ENCODE assay signal across 25 mouse cellular contexts in genomic region chr8:3227423-3227822, GRCm38 (mm10). TPM values are rescaled to one million over a fixed set of nuclear protein-coding genes. Genes with fewer than 3 reads are reported as not detected.
A peak's percentile ranks its signal among the peaks of the same experiment; 100 is the strongest.
DNase-seq lines count a peak whose midpoint lies in the region; ATAC-seq lines count a peak whose summit lies in the region.
"Had no signal": no experiment of that assay in that cellular context is flagged by ENCODE, and none has a peak within 500 bp of the region (broad histone marks: within the 10 kb centered on the region; RNA-seq: fewer than 3 reads in every experiment).

No protein-coding gene starts in this region.

- peaks cover 74% of the 10 kb centered on the region for H3K4me1 ChIP-seq in heart, embryonic 13.5 days
- peaks cover 82% of the 10 kb centered on the region for H3K4me1 ChIP-seq in liver, embryonic 13.5 days (replicated peaks)
- peaks cover 80% of the 10 kb centered on the region for H3K4me1 ChIP-seq in liver, embryonic 12.5 days
- peaks cover 17% of the 10 kb centered on the region for H3K4me1 ChIP-seq in kidney, embryonic 16.5 days (ENCODE audit: insufficient read depth, low read length)
- H3K4me1 ChIP-seq in liver, embryonic 16.5 days (ENCODE audit: control insufficient read depth, low read depth, low read length): peaks cover 26% of the 10 kb centered on the region

- no peak overlapping the region for H3K9ac ChIP-seq in heart, embryonic 13.5 days
- H3K9ac ChIP-seq in liver, embryonic 13.5 days: no peak overlapping the region
- no peak overlapping the region for H3K9ac ChIP-seq in liver, embryonic 12.5 days
- no peak overlapping the region for H3K9ac ChIP-seq in kidney, embryonic 16.5 days (replicated peaks; ENCODE audit: low read length)
- H3K9ac ChIP-seq in liver, embryonic 16.5 days (ENCODE audit: low read depth, low read length): no peak overlapping the region
- H3K9ac ChIP-seq: embryonic facial prominence, embryonic 15.5 days; forebrain, postnatal 0 days; hindbrain, embryonic 14.5 days; liver, embryonic 14.5 days; neural tube, embryonic 13.5 days had no signal

- H3K36me3 ChIP-seq in heart, embryonic 13.5 days: no peaks in the 10 kb centered on the region
- H3K36me3 ChIP-seq in liver, embryonic 13.5 days: no peaks in the 10 kb centered on the region; the same call in 1 of the 2 replicates
- 0 out of 2 replicates have a peak, but pooled peaks cover under 1% of the 10 kb centered on the region for H3K36me3 ChIP-seq in liver, embryonic 12.5 days
- H3K36me3 ChIP-seq in kidney, embryonic 16.5 days (ENCODE audit: insufficient read depth, low read length): no peaks in the 10 kb centered on the region
- no peaks in the 10 kb centered on the region for H3K36me3 ChIP-seq in liver, embryonic 16.5 days (ENCODE audit: control insufficient read depth, insufficient read depth)
- H3K36me3 ChIP-seq: embryonic facial prominence, embryonic 15.5 days; neural tube, embryonic 13.5 days had no signal

- H3K4me2 ChIP-seq in heart, embryonic 13.5 days: no peak overlapping the region
- H3K4me2 ChIP-seq in liver, embryonic 13.5 days: no peak overlapping the region
- no peak overlapping the region for H3K4me2 ChIP-seq in liver, embryonic 12.5 days
- H3K4me2 ChIP-seq in kidney, embryonic 16.5 days (replicated peaks; ENCODE audit: low read depth, low read length): no peak overlapping the region
- H3K4me2 ChIP-seq in liver, embryonic 16.5 days (ENCODE audit: low read depth, low read length): no peak overlapping the region
- H3K4me2 ChIP-seq: embryonic facial prominence, embryonic 15.5 days; hindbrain, embryonic 14.5 days; neural tube, embryonic 13.5 days had no signal

- DNase-seq in heart, adult 9 months (ENCODE audit: low spot score in 2 of 2): no peak
- no peak for DNase-seq in liver, embryonic 13.5 days
- no peak for DNase-seq in Muller cell, postnatal 12 days (ENCODE audit: inconsistent ontology term)
- DNase-seq in cerebellum, adult 9-10 months: no peak
- DNase-seq: adrenal gland, postnatal 25 days; cerebellum, adult 18-20 months; cerebellum, postnatal 36 days; forebrain, postnatal 0 days; heart, postnatal 36 days; layer of hippocampus, adult 9-11 months; left cerebral cortex, postnatal 4 days; midbrain, embryonic 14.5 days; right cerebral cortex, adult 18-20 months; thymus, postnatal 25 days had no signal

- H3K4me3 ChIP-seq in heart, embryonic 13.5 days: no peak overlapping the region
- no peak overlapping the region for H3K4me3 ChIP-seq in liver, embryonic 13.5 days (replicated peaks)
- no peak overlapping the region for H3K4me3 ChIP-seq in liver, embryonic 12.5 days
- H3K4me3 ChIP-seq in kidney, embryonic 16.5 days (ENCODE audit: low read length): no peak overlapping the region
- no peak overlapping the region for H3K4me3 ChIP-seq in liver, embryonic 16.5 days (ENCODE audit: low read depth, low read length)
- H3K4me3 ChIP-seq: embryonic facial prominence, embryonic 15.5 days; left cerebral cortex, adult 2 months; megakaryocyte, embryonic 14.5 days; neural tube, embryonic 13.5 days had no signal

- H3K9me3 ChIP-seq in heart, embryonic 13.5 days: no peaks in the 10 kb centered on the region
- H3K9me3 ChIP-seq in liver, embryonic 13.5 days (replicated peaks): no peaks in the 10 kb centered on the region
- H3K9me3 ChIP-seq in liver, embryonic 12.5 days (replicated peaks): no peaks in the 10 kb centered on the region
- no peaks in the 10 kb centered on the region for H3K9me3 ChIP-seq in kidney, embryonic 16.5 days (ENCODE audit: low read length)
- no peaks in the 10 kb centered on the region for H3K9me3 ChIP-seq in liver, embryonic 16.5 days (replicated peaks; ENCODE audit: control insufficient read depth, low read length)
- H3K9me3 ChIP-seq: embryonic facial prominence, embryonic 15.5 days; megakaryocyte, embryonic 14.5 days; neural tube, embryonic 13.5 days had no signal

- 76% methylated on average over 5 of the region's 5 CpGs for WGBS in heart, embryonic 13.5 days
- 72% methylated on average over 5 of the region's 5 CpGs for whole genome bisulfite sequencing in liver, embryonic 13.5 days (ENCODE audit: insufficient replicate concordance)
- 82% methylated on average over 5 of the region's 5 CpGs for WGBS in liver, embryonic 12.5 days (ENCODE audit: insufficient replicate concordance)
- 46% methylated on average over 5 of the region's 5 CpGs for WGBS in kidney, embryonic 16.5 days
- 70% methylated on average over 5 of the region's 5 CpGs for WGBS in liver, embryonic 16.5 days (ENCODE audit: insufficient replicate concordance)

- H3K27ac ChIP-seq in heart, embryonic 13.5 days (replicated peaks): 0 out of 2 replicates have a peak overlapping the region, but pooled peaks have one; percentile 20
- H3K27ac ChIP-seq in liver, embryonic 13.5 days: 0 out of 2 replicates have a peak overlapping the region, but pooled peaks have one; percentile 6
- H3K27ac ChIP-seq in liver, embryonic 12.5 days: no peak overlapping the region
- no peak overlapping the region; the same call in 1 of the 2 replicates for H3K27ac ChIP-seq in kidney, embryonic 16.5 days (ENCODE audit: low read length)
- H3K27ac ChIP-seq in liver, embryonic 16.5 days (ENCODE audit: low read length): peak overlapping the region; percentile 21; the same call in 1 of the 2 replicates
- H3K27ac ChIP-seq: embryonic facial prominence, embryonic 15.5 days; hindbrain, embryonic 14.5 days; left cerebral cortex, adult 2 months; liver, embryonic 14.5 days; neural tube, embryonic 13.5 days had no signal

- no peak for ATAC-seq in heart, embryonic 13.5 days (ENCODE audit: extremely low read depth, insufficient number of reproducible peaks, low FRiP score, low TSS enrichment)
- no peak for ATAC-seq in liver, embryonic 13.5 days (ENCODE audit: low read depth)
- ATAC-seq in liver, embryonic 12.5 days: no peak
- 0 out of 2 replicates have a peak, but pooled peaks have one; percentile 8 for ATAC-seq in kidney, embryonic 16.5 days (ENCODE audit: low FRiP score, low TSS enrichment)
- peak; percentile 5; the same call in 1 of the 2 replicates for ATAC-seq in liver, embryonic 16.5 days (ENCODE audit: low read depth)
- ATAC-seq: CD4-positive, CD25-positive, alpha-beta regulatory T cell, adult 4 months; forebrain, postnatal 0 days had no signal

- no peaks in the 10 kb centered on the region for H3K27me3 ChIP-seq in heart, embryonic 13.5 days (replicated peaks)
- no peaks in the 10 kb centered on the region for H3K27me3 ChIP-seq in liver, embryonic 13.5 days
- H3K27me3 ChIP-seq in liver, embryonic 12.5 days (replicated peaks): no peaks in the 10 kb centered on the region
- H3K27me3 ChIP-seq in kidney, embryonic 16.5 days (ENCODE audit: insufficient read depth, low read length): no peaks in the 10 kb centered on the region
- H3K27me3 ChIP-seq in liver, embryonic 16.5 days (ENCODE audit: control insufficient read depth, insufficient read depth, low read depth, low read length): no peaks in the 10 kb centered on the region
- H3K27me3 ChIP-seq: embryonic facial prominence, embryonic 15.5 days; megakaryocyte, embryonic 14.5 days; neural tube, embryonic 13.5 days had no signal

RNA-seq across cellular contexts. Expression of gene Insr, which starts 52.0 kb away (rescaled TPM):
- polyA plus RNA-seq in heart, embryonic 13.5 days (2015; fragmentation: Nextera tagmentation; extraction: Ambion mirVana): 47.7 and 52.0 TPM in 2 replicates
- polyA plus RNA-seq in liver, embryonic 13.5 days (2015; fragmentation: Nextera tagmentation; extraction: Ambion mirVana): 12.8 and 13.2 TPM in 2 replicates
- 18.1 and 20.1 TPM in 2 replicates for polyA plus RNA-seq in liver, embryonic 12.5 days (2016; fragmentation: Nextera tagmentation; extraction: Ambion mirVana)
- 41.0 and 41.4 TPM in 2 replicates for polyA plus RNA-seq in kidney, embryonic 16.5 days (2015; fragmentation: Nextera tagmentation; extraction: Ambion mirVana)
- 23.6 and 26.7 TPM in 2 replicates for polyA plus RNA-seq in liver, embryonic 16.5 days (2015; fragmentation: Nextera tagmentation; extraction: Ambion mirVana)

Comparison
In these comparisons a context has a peak if more than half of its experiments do, and no peak if none do; other contexts are left out.
1. ATAC-seq: peak in kidney, embryonic 16.5 days (single experiment) and liver, embryonic 16.5 days (single experiment); none in heart, embryonic 13.5 days (single experiment), liver, embryonic 13.5 days (single experiment) and liver, embryonic 12.5 days (single experiment).
2. H3K27ac ChIP-seq: peak in heart, embryonic 13.5 days (single experiment), liver, embryonic 13.5 days (single experiment) and liver, embryonic 16.5 days (single experiment); none in liver, embryonic 12.5 days (single experiment) and kidney, embryonic 16.5 days (single experiment).